Mouse (Mus musculus) left cerebral cortex, postnatal 10 days (tissue): ENCODE results near the gene Copb1. TPM values are rescaled to one million over a fixed set of nuclear protein-coding genes. Genes with fewer than 3 reads are reported as not detected.
A peak's percentile ranks its signal among the peaks of the same experiment; 100 is the strongest.

ENCODE experiments used
- DNase-seq, 2 experiments: peaks; one replicate each; pipeline ENCODE4 v3.0.0; 2021 to 2022; ENCODE audit warnings: low spot score in 2 of 2, mixed read lengths in 1 of 2; ENCODE audit errors: extremely low spot score in 1 of 2
- intact Hi-C: fragments of 180-260 bp; cut with DNase I; formaldehyde crosslinking; loops from one replicate; pipeline ENCODE4 v1.15.1; 2025
- total RNA-seq, 2 experiments: library from RNA; stranded (reverse); gene quantifications; 2 replicates each; pipeline ENCODE4 v1.2.3; 2021

Copb1 gene
- total RNA-seq, 2 experiments from 2014 or later = 61.8 to 64.7 TPM

DNA sequence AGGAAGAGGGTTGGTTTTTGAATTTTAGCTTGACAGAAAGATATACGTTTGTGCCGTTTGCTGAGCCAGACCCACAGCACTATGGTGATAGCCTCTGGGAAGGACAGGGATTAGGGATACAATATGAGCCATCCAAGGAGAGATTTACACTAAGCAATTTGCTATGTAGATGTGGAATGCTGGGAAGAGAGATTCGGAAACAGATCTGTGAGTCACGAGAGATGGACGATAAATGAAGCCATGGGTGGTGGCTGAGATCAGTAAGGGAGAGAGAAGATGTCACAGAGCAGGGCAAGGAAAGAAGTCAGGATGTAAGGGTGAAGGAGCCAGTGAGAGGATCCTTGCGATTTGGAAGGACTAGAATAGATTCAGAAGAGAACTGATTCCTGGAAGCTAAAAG lies 71.1 kb downstream of the Copb1 start:
- no peak for DNase-seq
- intact Hi-C loops = no loop called here

DNA sequence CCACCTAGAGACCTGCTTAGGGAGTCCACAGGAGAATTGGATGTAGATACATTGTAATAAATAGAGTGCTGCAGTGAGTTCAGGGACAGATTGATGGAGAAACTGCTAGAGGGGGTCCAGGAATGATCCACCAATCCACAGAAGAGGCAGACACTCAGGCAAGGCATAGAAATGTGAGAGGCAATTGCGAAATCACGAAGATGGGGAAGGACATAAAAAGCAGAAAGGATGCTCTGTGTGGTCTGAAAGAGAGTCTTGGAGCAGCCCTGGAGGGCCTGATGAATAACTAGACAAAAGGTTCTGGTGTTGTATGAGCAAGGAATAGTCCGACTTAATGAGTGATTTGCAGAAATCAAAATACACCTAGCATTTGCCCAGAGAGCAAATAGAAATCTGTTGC lies 71.8 kb downstream of the Copb1 start:
- no peak for DNase-seq
- intact Hi-C loops = no loop called here

DNA sequence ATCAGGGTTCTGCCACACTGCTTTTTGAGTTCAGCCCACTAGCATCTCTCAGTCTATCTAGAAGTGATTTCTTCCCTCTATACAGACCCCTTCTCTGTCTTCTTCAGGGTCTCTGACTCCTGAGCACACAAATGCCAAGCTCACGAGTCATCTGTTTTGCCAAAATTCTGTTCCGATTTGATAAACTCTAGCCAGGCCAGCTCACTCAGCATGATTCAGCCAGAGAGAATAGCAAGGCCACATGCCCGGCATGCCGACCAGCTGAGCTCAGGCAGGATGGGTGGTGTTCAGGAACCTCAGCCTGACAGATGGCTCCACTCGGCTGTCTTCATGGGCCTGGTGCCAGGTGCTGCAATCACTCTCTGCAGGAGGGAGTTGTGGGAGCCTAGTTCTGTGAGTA lies 73.1 kb downstream of the Copb1 start:
- intact Hi-C loops = no loop called here
- peak; percentile 80 to 91 for DNase-seq

DNA sequence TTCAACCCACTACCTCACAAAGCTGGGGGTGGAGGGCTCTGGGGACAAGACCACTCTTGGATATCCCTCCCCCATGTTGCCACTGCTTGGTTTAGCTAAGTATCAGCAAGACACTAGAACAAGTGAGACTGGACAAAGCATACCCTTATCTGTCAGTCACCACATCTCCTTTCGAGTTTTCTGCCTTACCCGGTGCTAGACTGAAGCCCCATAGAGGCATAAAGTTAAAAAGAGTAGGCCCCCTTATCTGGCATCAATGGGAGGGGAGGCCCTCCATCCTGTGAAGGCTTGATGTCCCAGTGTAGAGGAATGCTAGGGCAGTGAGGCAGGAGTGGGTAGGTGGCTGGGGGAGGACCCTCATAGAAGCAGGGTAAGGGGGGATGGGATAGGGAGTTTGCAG lies 77.9 kb downstream of the Copb1 start:
- no peak for DNase-seq
- intact Hi-C loops = no loop called here

DNA sequence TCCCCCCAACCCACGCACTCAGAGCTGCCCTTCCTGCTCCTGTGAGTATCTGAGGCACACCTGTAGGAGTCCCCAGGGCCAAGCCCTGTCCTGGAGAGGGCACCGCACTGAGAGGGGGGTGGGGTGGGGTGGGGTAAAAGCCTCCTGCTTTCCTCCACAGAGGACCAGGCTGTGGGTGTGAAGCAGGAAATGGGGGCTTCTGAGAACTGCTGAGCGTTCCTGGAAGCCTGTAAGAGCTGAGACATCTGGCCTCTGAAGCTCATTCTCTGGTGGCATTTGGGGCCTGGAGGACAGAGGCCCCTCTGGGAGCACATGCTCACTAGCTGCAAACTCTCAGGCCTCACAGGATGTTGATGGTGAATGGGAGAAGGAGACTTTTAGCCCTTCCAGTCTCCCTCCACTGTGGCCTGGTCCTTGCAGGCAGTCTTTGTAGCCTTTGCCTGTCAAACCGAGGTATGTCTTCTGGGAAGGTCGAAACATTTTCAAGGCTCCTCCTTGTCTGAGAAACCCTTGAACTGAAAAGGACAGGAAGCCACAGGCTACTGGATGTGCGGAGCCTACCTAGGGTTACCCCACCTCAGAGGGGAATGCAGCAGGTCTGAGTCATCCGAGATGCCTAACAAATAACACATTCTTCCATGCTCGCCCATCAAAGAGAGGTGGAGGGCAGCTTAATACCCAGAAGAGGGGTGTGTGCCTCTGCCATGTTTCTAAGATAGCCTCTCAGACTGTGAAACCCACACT lies 83.0 kb downstream of the Copb1 start:
- no peak for DNase-seq
- intact Hi-C loops = no loop called here

DNA sequence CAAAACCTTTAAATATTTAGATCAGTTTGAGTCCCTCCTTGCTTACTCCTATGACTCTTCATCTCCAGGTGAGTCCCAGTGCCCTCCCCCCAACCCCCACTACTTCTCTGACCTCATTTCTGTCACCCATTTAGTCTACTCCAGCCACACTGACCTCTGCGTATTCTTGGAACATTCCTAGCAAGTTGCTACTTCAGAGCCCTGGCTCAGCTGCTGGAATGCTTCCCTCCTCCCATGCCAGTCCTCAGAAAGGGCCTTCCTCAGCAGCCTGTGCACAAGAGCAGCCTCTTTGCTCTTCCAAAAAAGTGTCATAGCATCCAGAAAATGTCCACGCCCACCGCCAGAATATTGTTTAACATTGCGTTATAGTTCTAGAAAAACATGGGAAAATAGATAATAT lies 84.5 kb downstream of the Copb1 start:
- intact Hi-C loops = no loop called here
- DNase-seq = no peak

DNA sequence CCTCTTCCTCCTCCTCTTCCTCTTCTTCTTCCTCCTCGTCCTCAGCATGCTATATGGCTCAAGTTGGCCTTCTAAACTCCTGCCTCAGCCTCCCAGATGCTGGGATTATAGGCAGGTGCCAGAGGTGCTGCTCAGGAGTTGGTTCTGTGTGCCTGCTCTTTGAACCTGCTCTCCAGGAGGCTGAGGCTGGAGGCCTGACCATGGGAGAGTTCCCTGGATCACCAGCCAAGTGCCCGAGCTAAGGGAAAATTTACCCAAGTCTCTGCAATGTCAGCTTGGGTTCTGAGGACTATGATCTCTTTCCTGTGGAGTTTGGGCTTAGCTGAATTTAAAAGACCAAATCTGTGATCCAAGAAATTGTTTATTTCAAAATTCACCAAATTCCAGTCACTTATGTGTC lies 85.1 kb downstream of the Copb1 start:
- intact Hi-C loops = no loop called here
- DNase-seq = no peak

Other genes with a start within 250 kb of the Copb1 start
- gene Rras2, start 136.9 kb downstream of the Copb1 start, total RNA-seq = 10 to 100 TPM; 60.3 to 67.5 TPM
- gene Psma1, start 21.4 kb upstream of the Copb1 start, total RNA-seq = 100 to 1,000 TPM; 138 to 147 TPM
- 10 to 100 TPM; 11.1 to 11.6 TPM for gene Pde3b, start 160.6 kb upstream of the Copb1 start, total RNA-seq